Mouse (Mus musculus): ENCODE data around the gene Med8. TPM values are rescaled to one million over a fixed set of nuclear protein-coding genes. Genes with fewer than 3 reads are reported as not detected.
A peak's percentile ranks its signal among the peaks of the same experiment; 100 is the strongest.

Med8 gene
- polyA plus RNA-seq, 1 experiment from 2014 or later, result 95.1 TPM

DNA sequence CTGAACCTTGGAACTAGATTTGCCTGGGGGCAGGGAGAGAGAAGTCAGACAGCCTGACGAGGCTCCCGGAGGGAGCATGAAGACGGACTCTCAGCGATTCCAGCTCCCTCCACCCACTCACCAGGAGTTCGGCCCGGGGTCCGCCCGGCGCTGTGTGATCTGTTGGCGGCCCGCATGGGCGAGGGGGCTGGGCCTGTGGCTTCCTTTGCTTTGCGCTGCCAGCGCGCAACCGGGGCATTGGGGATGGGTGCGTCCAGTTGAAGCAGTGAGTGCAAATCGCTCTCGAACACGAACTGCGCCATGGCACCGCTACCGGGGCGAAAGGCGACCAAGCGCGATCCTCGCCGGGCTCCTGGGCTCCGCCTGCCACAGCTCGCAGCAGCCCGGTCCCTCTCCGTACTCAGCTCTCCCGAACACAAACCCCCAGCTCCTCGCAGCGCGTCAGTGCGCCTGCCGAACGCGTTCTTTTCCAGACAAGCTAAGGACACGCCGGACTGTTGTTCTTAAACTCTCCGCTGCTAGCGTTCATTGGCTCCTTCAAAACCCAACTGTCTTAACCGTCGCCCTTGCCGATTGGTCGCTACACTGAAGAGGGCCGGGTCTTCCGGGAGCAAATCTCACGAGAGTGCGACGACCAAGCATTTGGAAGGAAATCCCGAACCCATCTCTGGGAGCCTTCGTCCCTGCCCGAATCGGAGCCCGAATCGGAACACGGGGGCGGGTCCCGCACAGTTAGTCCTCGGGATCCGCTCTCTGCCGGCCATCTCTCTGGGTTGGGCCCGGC is 27.9 kb downstream of the Med8 start, which contains the start of gene Cdc20:
Gene Cdc20 (minus strand): TSS at position 533 of the 784 bp plus-strand sequence.
- H3K4me3 ChIP-seq (ENCODE audit: low read depth, low read length), result peak within 1 kb of the TSS; percentile 81
- H3K27me3 ChIP-seq (ENCODE audit: control insufficient read depth, insufficient read depth, low read length), result no peaks in the 10 kb centered on the region
- peak within 1 kb of the TSS; percentile 91 for H3K27ac ChIP-seq (ENCODE audit: low read depth, low read length)
- H3K36me3 ChIP-seq (ENCODE audit: control insufficient read depth, insufficient read depth, low read length), result peaks cover 13% of the 10 kb centered on the region; the same call in 1 of the 2 replicates
- H3K9ac ChIP-seq (ENCODE audit: low read depth, low read length), result peak within 1 kb of the TSS; percentile 91
- ATAC-seq (replicated peaks; ENCODE audit: insufficient number of reproducible peaks, low FRiP score, low TSS enrichment), result peak; percentile 91
- H3K4me2 ChIP-seq, result peak within 1 kb of the TSS; percentile 97
- H3K4me1 ChIP-seq (ENCODE audit: control insufficient read depth, insufficient read depth, low read length), result peaks cover 30% of the 10 kb centered on the region
- H3K9me3 ChIP-seq (replicated peaks; ENCODE audit: control insufficient read depth, low read length), result no peaks in the 10 kb centered on the region
- under 1% methylated on average over 67 of the region's 67 CpGs for WGBS (ENCODE audit: insufficient replicate concordance)

DNA sequence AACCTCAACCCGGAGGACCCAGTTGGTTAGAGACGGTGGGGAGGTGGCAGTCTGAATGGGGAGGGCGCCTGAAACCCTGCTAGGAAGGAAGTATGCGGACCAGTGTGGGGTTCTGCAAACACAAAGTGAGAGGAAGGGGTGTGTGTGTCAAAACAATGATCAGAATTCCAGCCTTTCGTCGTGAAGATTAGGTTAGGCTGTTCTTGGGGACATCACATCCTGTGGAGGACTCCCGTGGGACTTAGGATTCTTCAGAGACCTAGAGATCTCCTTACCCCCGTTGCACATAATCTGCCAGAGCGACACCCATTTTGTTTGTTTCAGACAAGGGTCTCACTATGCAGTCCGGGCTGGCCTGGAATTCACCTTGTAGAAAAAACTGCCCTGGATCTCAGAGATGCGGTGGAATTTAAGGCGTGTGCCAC is 28.7 kb downstream of the Med8 start:
- H3K9me3 ChIP-seq (replicated peaks; ENCODE audit: control insufficient read depth, low read length), result no peaks in the 10 kb centered on the region
- 9% methylated on average over 12 of the region's 12 CpGs for WGBS (ENCODE audit: insufficient replicate concordance)
- H3K27ac ChIP-seq (ENCODE audit: low read depth, low read length), result peak overlapping the region; percentile 91
- H3K4me3 ChIP-seq (ENCODE audit: low read depth, low read length), result peak overlapping the region; percentile 81
- H3K36me3 ChIP-seq (ENCODE audit: control insufficient read depth, insufficient read depth, low read length), result peaks cover 9% of the 10 kb centered on the region; the same call in 1 of the 2 replicates
- H3K27me3 ChIP-seq (ENCODE audit: control insufficient read depth, insufficient read depth, low read length), result no peaks in the 10 kb centered on the region
- H3K4me2 ChIP-seq, result peak overlapping the region; percentile 97
- H3K4me1 ChIP-seq (ENCODE audit: control insufficient read depth, insufficient read depth, low read length), result peaks cover 30% of the 10 kb centered on the region
- ATAC-seq (replicated peaks; ENCODE audit: insufficient number of reproducible peaks, low FRiP score, low TSS enrichment), result 0 out of 2 replicates have a peak, but pooled peaks have one; percentile 40
- H3K9ac ChIP-seq (ENCODE audit: low read depth, low read length), result peak overlapping the region; percentile 91

DNA sequence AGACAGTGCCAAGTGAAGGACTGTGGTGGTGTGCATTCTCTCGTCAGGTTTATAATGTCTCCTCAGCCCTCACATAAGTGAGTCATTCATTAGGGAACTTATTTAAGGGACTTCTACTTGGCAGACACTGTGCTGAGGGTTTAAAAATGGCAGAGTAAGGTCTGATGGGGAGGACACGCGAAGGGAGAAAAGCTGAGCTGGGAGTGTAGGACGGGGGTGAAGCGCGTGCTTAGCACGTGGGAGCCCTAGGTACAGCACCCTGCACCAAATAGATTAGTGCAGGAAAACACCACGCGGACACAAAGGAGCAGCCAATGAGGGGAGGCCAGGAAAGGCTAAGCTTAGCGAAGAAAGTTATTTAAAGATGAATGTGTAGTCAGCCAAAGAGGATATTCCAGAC is 36.0 kb downstream of the Med8 start:
- Histone ChIP-seq H3K4me3 (ENCODE audit: low read depth, low read length) (no peak overlapping the region), H3K27ac (ENCODE audit: low read depth, low read length) (no peak overlapping the region), H3K27me3 (ENCODE audit: control insufficient read depth, insufficient read depth, low read length) (no peaks in the 10 kb centered on the region), H3K36me3 (ENCODE audit: control insufficient read depth, insufficient read depth, low read length) (no peaks in the 10 kb centered on the region), H3K4me1 (ENCODE audit: control insufficient read depth, insufficient read depth, low read length) (peaks cover 7% of the 10 kb centered on the region; the same call in 1 of the 2 replicates), H3K4me2 (no peak overlapping the region), H3K9me3 (replicated peaks; ENCODE audit: control insufficient read depth, low read length) (no peaks in the 10 kb centered on the region), H3K9ac (ENCODE audit: low read depth, low read length) (no peak overlapping the region)
- ATAC-seq (replicated peaks; ENCODE audit: insufficient number of reproducible peaks, low FRiP score, low TSS enrichment), result no peak
- 79% methylated on average over 10 of the region's 10 CpGs for WGBS (ENCODE audit: insufficient replicate concordance)

DNA sequence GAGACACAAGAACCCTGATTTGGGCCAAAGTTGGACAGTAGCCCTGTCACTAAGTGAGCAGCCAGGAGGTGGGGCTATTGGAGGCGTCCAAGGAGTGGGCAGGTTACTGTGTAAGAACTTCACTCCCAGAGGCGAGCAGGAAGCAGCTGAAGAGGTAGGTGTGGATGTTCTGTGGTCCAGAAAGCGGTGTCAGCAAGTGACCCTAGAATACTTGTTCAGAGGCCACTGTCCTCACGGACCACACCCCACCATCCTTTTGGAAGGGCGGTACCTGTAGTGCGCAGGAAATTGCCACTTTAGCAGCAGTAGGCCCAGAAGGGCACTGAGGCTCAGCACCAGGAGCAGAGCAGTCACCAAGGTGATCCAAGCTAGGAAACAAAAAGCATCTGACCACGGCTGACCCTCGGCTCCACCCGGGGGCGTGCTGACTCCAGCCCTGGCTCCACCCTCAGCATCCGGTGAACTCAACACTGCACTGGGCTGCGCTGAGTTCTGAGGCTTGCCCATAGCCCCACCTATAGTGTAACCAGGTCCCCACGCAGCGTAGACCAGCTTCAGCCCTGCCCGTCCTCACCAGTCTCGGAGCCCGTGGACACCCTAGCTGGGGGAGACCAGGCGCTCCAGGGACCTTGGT is 36.8 kb downstream of the Med8 start:
- Histone ChIP-seq H3K36me3 (ENCODE audit: control insufficient read depth, insufficient read depth, low read length) (no peaks in the 10 kb centered on the region), H3K9me3 (replicated peaks; ENCODE audit: control insufficient read depth, low read length) (no peaks in the 10 kb centered on the region), H3K4me2 (peak overlapping the region; percentile 61), H3K4me1 (ENCODE audit: control insufficient read depth, insufficient read depth, low read length) (peaks cover 7% of the 10 kb centered on the region; the same call in 1 of the 2 replicates), H3K27me3 (ENCODE audit: control insufficient read depth, insufficient read depth, low read length) (no peaks in the 10 kb centered on the region), H3K9ac (ENCODE audit: low read depth, low read length) (peak overlapping the region; percentile 40), H3K4me3 (ENCODE audit: low read depth, low read length) (peak overlapping the region; percentile 26), H3K27ac (ENCODE audit: low read depth, low read length) (no peak overlapping the region)
- ATAC-seq (replicated peaks; ENCODE audit: insufficient number of reproducible peaks, low FRiP score, low TSS enrichment), result peak; percentile 68
- 23% methylated on average over 18 of the region's 18 CpGs for WGBS (ENCODE audit: insufficient replicate concordance)

DNA sequence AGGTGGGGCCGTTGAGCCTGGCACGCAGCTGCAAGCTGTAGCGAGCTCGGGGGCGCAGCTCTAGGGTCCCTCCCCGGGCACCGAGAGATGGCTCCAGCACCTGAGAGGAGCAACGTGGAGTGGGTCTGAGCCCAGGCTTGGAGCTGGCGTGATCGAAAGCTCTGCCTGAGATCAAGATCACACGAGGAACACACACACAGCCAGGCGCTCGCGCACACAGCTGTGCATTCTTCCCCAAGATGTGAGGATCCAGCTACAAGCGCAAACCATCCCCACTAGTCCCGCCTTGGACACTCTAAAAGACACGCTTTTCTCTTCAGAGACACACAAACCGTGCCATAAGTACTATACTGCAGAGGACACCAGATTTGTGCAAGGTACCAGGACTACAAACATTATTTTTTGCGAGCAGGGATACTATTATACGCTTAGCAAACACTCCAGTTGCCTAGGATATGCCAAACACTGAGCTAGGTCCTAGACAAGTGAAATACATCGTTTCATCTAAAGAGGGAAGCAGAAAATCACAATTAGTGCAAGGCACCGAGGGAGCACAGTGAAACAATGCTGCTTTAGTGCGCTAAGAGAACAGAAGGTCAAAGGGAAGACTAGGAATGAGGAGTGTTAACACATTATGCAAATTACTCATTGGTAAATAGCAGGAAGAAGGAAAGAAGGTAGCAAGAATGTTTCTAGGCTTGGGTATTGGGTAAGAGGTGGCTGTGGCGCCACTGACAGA is 37.4 kb downstream of the Med8 start:
- peak; percentile 24; the same call in 1 of the 2 replicates for ATAC-seq (replicated peaks; ENCODE audit: insufficient number of reproducible peaks, low FRiP score, low TSS enrichment)
- peak overlapping the region; percentile 40 for H3K9ac ChIP-seq (ENCODE audit: low read depth, low read length)
- 33% methylated on average over 24 of the region's 24 CpGs for WGBS (ENCODE audit: insufficient replicate concordance)

DNA sequence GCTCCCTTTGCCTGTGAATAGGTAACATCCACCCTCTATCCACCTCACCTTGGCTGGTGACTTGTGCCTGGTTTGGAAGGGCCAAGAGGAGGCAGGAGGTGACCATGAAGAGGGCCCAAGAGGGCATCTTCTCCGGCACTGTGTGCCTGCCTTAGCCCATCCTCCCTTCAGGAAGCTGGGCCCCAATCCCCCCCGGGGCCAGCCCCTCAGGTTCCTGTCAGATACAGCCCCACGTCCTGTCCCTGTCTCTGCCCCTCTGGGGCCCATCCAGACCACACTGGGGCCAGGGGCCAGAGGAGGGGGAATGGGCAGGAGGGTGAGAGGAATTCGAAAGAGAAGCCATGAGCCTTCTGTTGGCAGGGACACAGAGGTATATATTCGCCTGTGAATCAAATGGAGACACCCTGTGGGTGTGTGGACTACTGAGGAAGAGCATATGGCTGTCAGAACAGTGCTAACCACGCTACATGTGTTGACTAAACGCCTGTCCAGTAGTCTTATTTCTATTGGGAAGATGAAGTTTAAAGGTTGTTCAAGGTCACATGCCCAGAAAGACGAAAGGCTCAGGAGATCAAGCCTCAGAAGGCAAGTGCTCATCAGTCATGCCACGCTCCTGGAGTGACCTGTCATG is 48.3 kb downstream of the Med8 start, which contains the start of gene Mpl:
Gene Mpl (minus strand): TSS at position 169 of the 631 bp plus-strand sequence.
- Histone ChIP-seq H3K36me3 (ENCODE audit: control insufficient read depth, insufficient read depth, low read length) (no peaks in the 10 kb centered on the region), H3K27ac (ENCODE audit: low read depth, low read length) (no peak within 1 kb of the TSS), H3K4me3 (ENCODE audit: low read depth, low read length) (no peak within 1 kb of the TSS), H3K9ac (ENCODE audit: low read depth, low read length) (no peak within 1 kb of the TSS), H3K27me3 (ENCODE audit: control insufficient read depth, insufficient read depth, low read length) (no peaks in the 10 kb centered on the region), H3K4me1 (ENCODE audit: control insufficient read depth, insufficient read depth, low read length) (no peaks in the 10 kb centered on the region), H3K4me2 (no peak within 1 kb of the TSS), H3K9me3 (replicated peaks; ENCODE audit: control insufficient read depth, low read length) (no peaks in the 10 kb centered on the region)
- WGBS (ENCODE audit: insufficient replicate concordance), result 56% methylated on average over 9 of the region's 9 CpGs
- no peak for ATAC-seq (replicated peaks; ENCODE audit: insufficient number of reproducible peaks, low FRiP score, low TSS enrichment)

More for the DNA sequence above, 37.4 kb downstream of the Med8 start:
- Histone ChIP-seq H3K36me3 (ENCODE audit: control insufficient read depth, insufficient read depth, low read length) (no peaks in the 10 kb centered on the region), H3K27ac (ENCODE audit: low read depth, low read length) (no peak overlapping the region), H3K27me3 (ENCODE audit: control insufficient read depth, insufficient read depth, low read length) (no peaks in the 10 kb centered on the region), H3K4me2 (peak overlapping the region; percentile 61), H3K4me1 (ENCODE audit: control insufficient read depth, insufficient read depth, low read length) (peaks cover 7% of the 10 kb centered on the region; the same call in 1 of the 2 replicates), H3K4me3 (ENCODE audit: low read depth, low read length) (peak overlapping the region; percentile 26), H3K9me3 (replicated peaks; ENCODE audit: control insufficient read depth, low read length) (no peaks in the 10 kb centered on the region)

DNA sequence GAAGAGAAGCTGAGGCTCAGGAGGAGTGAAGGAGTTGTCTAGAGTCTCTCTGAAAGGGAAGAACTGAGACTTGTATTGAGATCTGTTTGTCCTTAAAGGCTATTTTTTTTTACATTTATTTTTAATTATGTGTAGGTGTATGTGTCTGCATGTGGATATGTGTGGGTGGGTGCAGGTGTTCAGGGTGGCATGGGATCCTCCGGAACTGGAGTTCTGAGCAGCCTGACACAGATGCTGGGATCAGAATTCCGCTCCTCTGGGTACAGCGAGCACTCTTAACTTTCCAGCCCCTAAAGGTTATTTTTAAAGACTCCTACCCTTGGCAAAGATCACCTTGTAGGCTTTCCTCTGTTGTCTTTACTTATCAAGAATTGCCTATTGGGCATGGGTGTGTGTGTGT is 55.8 kb downstream of the Med8 start:
- no peaks in the 10 kb centered on the region for H3K4me1 ChIP-seq (ENCODE audit: control insufficient read depth, insufficient read depth, low read length)
- H3K27me3 ChIP-seq (ENCODE audit: control insufficient read depth, insufficient read depth, low read length), result no peaks in the 10 kb centered on the region
- no peaks in the 10 kb centered on the region for H3K9me3 ChIP-seq (replicated peaks; ENCODE audit: control insufficient read depth, low read length)
- ATAC-seq (replicated peaks; ENCODE audit: insufficient number of reproducible peaks, low FRiP score, low TSS enrichment), result no peak
- no peaks in the 10 kb centered on the region for H3K36me3 ChIP-seq (ENCODE audit: control insufficient read depth, insufficient read depth, low read length)
- no peak overlapping the region for H3K27ac ChIP-seq (ENCODE audit: low read depth, low read length)
- 70% methylated on average over 3 of the region's 3 CpGs for WGBS (ENCODE audit: insufficient replicate concordance)
- no peak overlapping the region for H3K4me3 ChIP-seq (ENCODE audit: low read depth, low read length)
- no peak overlapping the region for H3K4me2 ChIP-seq
- no peak overlapping the region for H3K9ac ChIP-seq (ENCODE audit: low read depth, low read length)

Measured in heart, embryonic 11.5 days (tissue).